Mouse (Mus musculus) liver, postnatal 0 days (tissue): Measurements from ENCODE around the gene Ceacam2.

Experiments used
- CTCF ChIP-seq: sonication (generic); IDR thresholded peaks from 2 replicates; pipeline ENCODE4 v1.5.1; 2016; ENCODE audit warnings: antibody characterized with exemption, low read depth
- EP300 ChIP-seq: IDR thresholded peaks from 2 replicates; pipeline ENCODE4 v1.6.1; 2016; ENCODE audit warnings: antibody characterized with exemption, low read depth, mild to moderate bottlenecking

- TF ChIP-seq CTCF (no peak), EP300 (no peak)
Measured at GRCm38 (mm10) chr7:25568721-25569120, 29.1 kb upstream of the Ceacam2 start.
